Mouse (Mus musculus): ENCODE results near the gene Gpr89.

DNA sequence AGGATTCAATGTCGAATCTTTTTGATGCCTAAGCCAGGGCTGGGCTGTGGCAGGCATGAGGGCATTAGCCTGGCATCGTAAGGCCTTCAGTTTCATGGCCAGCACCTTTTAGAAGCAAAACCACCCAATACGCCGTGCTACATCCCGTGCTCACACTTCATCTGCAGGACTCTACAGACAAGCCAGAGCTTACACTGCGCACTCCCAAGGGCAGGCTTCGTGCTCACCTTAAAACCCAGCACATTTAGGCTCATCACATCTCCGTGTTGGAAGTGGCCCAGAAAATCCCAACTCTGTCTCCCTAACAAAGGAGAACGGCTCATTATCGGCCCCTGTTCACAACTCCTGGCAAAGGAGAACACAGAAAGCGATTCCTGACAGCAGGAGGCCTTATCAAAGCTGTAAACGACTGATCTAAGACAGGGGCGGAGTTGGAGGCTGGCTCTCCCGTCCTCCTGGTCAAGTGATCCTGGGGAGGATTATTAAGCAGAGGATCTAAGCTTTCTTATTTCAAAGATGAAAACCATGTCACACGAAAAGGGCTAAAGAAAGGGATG lies 76.8 kb downstream of the Gpr89 start:
- TF ChIP-seq GATA1 (IDR thresholded peaks at IDR 0.05; ENCODE audit: low read length) (no peak), TAL1 (IDR thresholded peaks at IDR 0.05; ENCODE audit: low read length) (no peak)

Data from erythroblast, embryonic 14.5 days (primary cell).